Mouse (Mus musculus): ENCODE data around the gene Hist1h2bk.

DNA sequence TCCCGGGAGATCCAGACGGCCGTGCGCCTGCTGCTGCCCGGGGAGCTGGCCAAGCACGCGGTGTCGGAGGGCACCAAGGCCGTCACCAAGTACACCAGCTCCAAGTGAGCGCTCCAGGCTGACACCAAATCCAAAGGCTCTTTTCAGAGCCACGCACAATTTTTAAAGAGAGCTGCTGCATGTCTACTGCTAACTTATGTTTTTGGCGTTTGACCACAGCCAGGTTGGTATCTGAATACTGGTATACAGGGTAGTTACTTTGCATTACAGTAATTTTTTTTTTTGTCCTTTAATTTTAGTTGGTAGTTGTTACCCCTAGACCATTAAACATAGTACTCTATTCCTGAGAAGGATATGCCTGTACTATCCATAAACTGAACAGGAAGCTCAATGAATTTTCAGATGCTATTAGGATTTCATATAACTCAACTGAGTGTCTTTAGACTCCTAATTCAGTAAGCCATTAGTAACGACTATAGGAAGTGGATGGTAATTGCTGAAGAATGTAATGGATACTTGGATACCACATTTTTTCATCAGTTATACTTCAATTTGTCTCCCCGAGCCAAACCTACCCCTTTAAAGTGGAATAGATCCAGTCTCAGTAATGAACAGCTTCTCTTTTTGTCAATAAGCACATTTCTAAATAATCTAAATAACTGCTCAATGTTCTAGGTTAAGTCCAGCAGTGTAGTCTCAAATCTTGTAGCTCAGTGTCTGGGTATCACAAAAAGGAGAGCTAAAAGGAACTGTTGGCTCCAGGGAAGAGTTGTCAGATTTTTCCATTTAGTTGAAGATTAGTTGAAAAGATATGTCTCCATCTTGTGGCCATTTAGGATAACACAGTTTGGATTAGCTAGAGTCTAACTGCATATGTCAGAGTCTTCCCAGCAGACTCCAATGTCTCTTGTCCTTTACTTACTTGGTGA lies 8.1 kb downstream of the Hist1h2bk start:
- TF ChIP-seq POLR2A (IDR thresholded peaks at IDR 0.05; ENCODE audit: borderline replicate concordance, low read depth, low read length) (no peak), CTCF (IDR thresholded peaks at IDR 0.05; ENCODE audit: low read depth, low read length) (no peak)

Measured in bone marrow macrophage, adult 2 months (primary cell).